In genomic region chr2:64818159-64818558, GRCm38 (mm10) we compare ENCODE assay signal across 18 mouse cellular contexts.
"Had no signal": no experiment of that assay in that cellular context is flagged by ENCODE, and none has a peak within 500 bp of the region (broad histone marks: within the 10 kb centered on the region; RNA-seq: fewer than 3 reads in every experiment).

No protein-coding gene starts in this region.

- H3K27ac ChIP-seq: lung, embryonic 15.5 days; macrophage; midbrain, embryonic 13.5 days; midbrain, embryonic 15.5 days; neural tube, embryonic 12.5 days; stomach, embryonic 15.5 days; stomach, postnatal 0 days had no signal

- H3K9ac ChIP-seq: liver, postnatal 0 days; lung, embryonic 15.5 days; midbrain, embryonic 13.5 days; midbrain, embryonic 15.5 days; neural tube, embryonic 12.5 days; stomach, embryonic 15.5 days had no signal

- H3K9me3 ChIP-seq: lung, embryonic 15.5 days; midbrain, embryonic 13.5 days; midbrain, embryonic 15.5 days; neural tube, embryonic 12.5 days; stomach, embryonic 15.5 days had no signal

- H3K4me3 ChIP-seq: lung, embryonic 15.5 days; megakaryocyte, embryonic 14.5 days; midbrain, embryonic 13.5 days; midbrain, embryonic 15.5 days; neural tube, embryonic 12.5 days; stomach, embryonic 15.5 days had no signal

- DNase-seq: liver, postnatal 0 days; lung, adult 2 months; lung, postnatal 14 days; lung, postnatal 36 days; right cerebral cortex, postnatal 14 days; thymus, adult 2 months; thymus, postnatal 25 days; thymus, postnatal 4 days had no signal

- H3K4me2 ChIP-seq: lung, embryonic 15.5 days; midbrain, embryonic 11.5 days; midbrain, embryonic 13.5 days; midbrain, embryonic 15.5 days; neural tube, embryonic 12.5 days; stomach, embryonic 15.5 days had no signal

- H3K4me1 ChIP-seq: lung, embryonic 15.5 days; megakaryocyte, embryonic 14.5 days; midbrain, embryonic 15.5 days; neural tube, embryonic 12.5 days; stomach, embryonic 15.5 days had no signal

- H3K36me3 ChIP-seq: lung, embryonic 15.5 days; midbrain, embryonic 13.5 days; midbrain, embryonic 15.5 days; neural tube, embryonic 12.5 days; stomach, embryonic 15.5 days had no signal

- H3K27me3 ChIP-seq: lung, embryonic 15.5 days; megakaryocyte, embryonic 14.5 days; midbrain, embryonic 15.5 days; neural tube, embryonic 12.5 days; stomach, embryonic 15.5 days had no signal

- ATAC-seq: liver, postnatal 0 days; lung, postnatal 0 days; midbrain, embryonic 13.5 days; midbrain, embryonic 15.5 days had no signal
